ENCODE assay signal across 8 mouse cellular contexts in the genomic region with DNA sequence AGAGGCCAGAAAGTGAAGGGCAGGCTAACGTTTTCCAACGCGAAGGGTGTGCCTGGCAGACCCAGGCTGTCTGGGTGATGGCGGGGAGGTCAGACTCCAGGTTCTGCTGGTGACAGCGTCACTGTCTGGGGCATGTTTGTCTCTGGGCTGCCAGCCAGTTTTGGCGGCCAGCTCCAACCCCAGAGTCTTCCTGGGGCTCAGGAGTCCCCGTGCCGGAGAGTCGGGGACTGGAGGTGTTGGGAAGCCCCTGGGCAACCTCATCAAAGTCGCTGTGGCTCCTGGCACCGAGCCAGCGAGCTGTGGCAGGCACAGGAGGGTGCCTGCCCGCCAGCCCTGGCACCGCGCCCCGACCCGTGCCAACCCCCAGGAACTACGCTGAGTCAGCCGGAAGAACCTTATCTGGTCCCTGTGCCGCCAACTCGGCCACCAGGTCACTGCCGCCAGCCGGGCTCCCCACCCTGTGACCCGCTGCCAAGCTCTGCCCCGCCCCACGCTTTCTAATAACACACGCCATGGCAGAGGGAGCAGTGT. TPM values are rescaled to one million over a fixed set of nuclear protein-coding genes. Genes with fewer than 3 reads are reported as not detected.
DNase-seq lines count a peak whose midpoint lies in the region; ATAC-seq and TF ChIP-seq lines count a peak whose summit lies in the region.

No protein-coding gene starts in this region.

- TF ChIP-seq CTCF in layer of hippocampus, adult 2 months (conservative IDR thresholded peaks at IDR 0.05): no peak

- DNase-seq in layer of hippocampus, adult 2 months (ENCODE audit: low spot score in 2 of 2): no peak
- DNase-seq in layer of hippocampus, postnatal 36 days: no peak
- DNase-seq in gastrocnemius, postnatal 4 days (ENCODE audit: low spot score in 2 of 2): peak; percentile 51 to 65
- DNase-seq in kidney, adult 11 months: peak; percentile 83
- DNase-seq in spleen, adult 18-20 months: peak; percentile 78 to 82
- DNase-seq in layer of hippocampus, adult 11-12 months (ENCODE audit: low spot score): no peak

- H3K27me3 ChIP-seq in lung, embryonic 16.5 days (ENCODE audit: control insufficient read depth, insufficient read depth, low read depth, low read length): no peaks in the 10 kb centered on the region

- H3K36me3 ChIP-seq in lung, embryonic 16.5 days (ENCODE audit: control insufficient read depth, insufficient read depth, low read length): peaks cover 4% of the 10 kb centered on the region; the same call in 1 of the 2 replicates

- no peaks in the 10 kb centered on the region for H3K9me3 ChIP-seq in lung, embryonic 16.5 days (ENCODE audit: control insufficient read depth, low read length)

- peak overlapping the region; percentile 24; the same call in 1 of the 2 replicates for H3K4me3 ChIP-seq in layer of hippocampus, adult 2 months
- H3K4me3 ChIP-seq in brown adipose tissue, adult 24 weeks (ENCODE audit: insufficient read depth, low read depth, low read length): peak overlapping the region; percentile 19; the same call in 1 of the 2 replicates
- H3K4me3 ChIP-seq in lung, embryonic 16.5 days (ENCODE audit: low read length): peak overlapping the region; percentile 20

- no peak overlapping the region for H3K27ac ChIP-seq in layer of hippocampus, adult 2 months
- no peak overlapping the region for H3K27ac ChIP-seq in brown adipose tissue, adult 24 weeks (replicated peaks; ENCODE audit: low read depth, low read length)
- peak overlapping the region; percentile 86 for H3K27ac ChIP-seq in lung, embryonic 16.5 days (ENCODE audit: low read length)

- ATAC-seq in lung, embryonic 16.5 days (ENCODE audit: low read depth): peak; percentile 34

- WGBS in lung, embryonic 16.5 days: 24% methylated on average over 24 of the region's 27 CpGs

- peaks cover 38% of the 10 kb centered on the region for H3K4me1 ChIP-seq in brown adipose tissue, adult 24 weeks (ENCODE audit: control insufficient read depth, insufficient read depth, insufficient read length, low read length)
- H3K4me1 ChIP-seq in lung, embryonic 16.5 days (replicated peaks; ENCODE audit: control insufficient read depth, insufficient read depth, low read length): peaks cover 66% of the 10 kb centered on the region

- peak overlapping the region; percentile 46 for H3K4me2 ChIP-seq in lung, embryonic 16.5 days (ENCODE audit: low read depth, low read length)

- peak overlapping the region; percentile 50 for H3K9ac ChIP-seq in lung, embryonic 16.5 days (ENCODE audit: low read length)

RNA-seq across cellular contexts. Expression of gene Arid3a, which starts 10.1 kb away (rescaled TPM):
- 1 to 10 TPM; 7.5 to 8.5 TPM for total RNA-seq in layer of hippocampus, adult 2 months (2021)
- total RNA-seq in layer of hippocampus, postnatal 36 days (2021): 1 to 10 TPM; 4.8 to 5.1 TPM
- 1.3 and 2.9 TPM in 2 replicates for polyA plus RNA-seq in brown adipose tissue, adult 24 weeks (2012; ENCODE audit: insufficient read depth, insufficient read length, missing spikeins)
- total RNA-seq in gastrocnemius, postnatal 4 days (2021): 1 to 10 TPM; 4.5 to 4.9 TPM
- polyA plus RNA-seq in lung, embryonic 16.5 days (2015; fragmentation: Nextera tagmentation; extraction: Ambion mirVana): 4.1 and 4.8 TPM in 2 replicates

RNA-seq across cellular contexts. Expression of gene R3hdm4, which starts 16.0 kb away (rescaled TPM):
- 100 to 1,000 TPM; 365 to 385 TPM for total RNA-seq in layer of hippocampus, adult 2 months (2021)
- total RNA-seq in layer of hippocampus, postnatal 36 days (2021): 100 to 1,000 TPM; 397 to 399 TPM
- polyA plus RNA-seq in brown adipose tissue, adult 24 weeks (2012; ENCODE audit: insufficient read depth, insufficient read length, missing spikeins): 55.0 and 60.7 TPM in 2 replicates
- 100 to 1,000 TPM in 1 of 2 experiments, 10 to 100 TPM in 1; 97.9 to 102 TPM for total RNA-seq in gastrocnemius, postnatal 4 days (2021)
- 151 and 155 TPM in 2 replicates for polyA plus RNA-seq in lung, embryonic 16.5 days (2015; fragmentation: Nextera tagmentation; extraction: Ambion mirVana)

RNA-seq across cellular contexts. Expression of gene Kiss1r, which starts 20.2 kb away (rescaled TPM):
- 1 to 10 TPM; 5.6 to 7.1 TPM for total RNA-seq in layer of hippocampus, adult 2 months (2021)
- 1 to 10 TPM; 6.4 to 6.8 TPM for total RNA-seq in layer of hippocampus, postnatal 36 days (2021)
- 0.38 and 0.63 TPM in 2 replicates for polyA plus RNA-seq in brown adipose tissue, adult 24 weeks (2012; ENCODE audit: insufficient read depth, insufficient read length, missing spikeins)
- total RNA-seq in gastrocnemius, postnatal 4 days (2021): under 1 TPM; 0.41 to 0.56 TPM
- 1.0 and 1.1 TPM in 2 replicates for polyA plus RNA-seq in lung, embryonic 16.5 days (2015; fragmentation: Nextera tagmentation; extraction: Ambion mirVana)

RNA-seq across cellular contexts. Expression of gene Wdr18, which starts 23.0 kb away (rescaled TPM):
- 10 to 100 TPM; 44.8 to 47.0 TPM for total RNA-seq in layer of hippocampus, adult 2 months (2021)
- total RNA-seq in layer of hippocampus, postnatal 36 days (2021): 10 to 100 TPM; 43.2 to 48.2 TPM
- polyA plus RNA-seq in brown adipose tissue, adult 24 weeks (2012; ENCODE audit: insufficient read depth, insufficient read length, missing spikeins): 25.6 and 44.7 TPM in 2 replicates
- total RNA-seq in gastrocnemius, postnatal 4 days (2021): 10 to 100 TPM; 27.7 to 28.3 TPM
- polyA plus RNA-seq in lung, embryonic 16.5 days (2015; fragmentation: Nextera tagmentation; extraction: Ambion mirVana): 76.7 and 83.0 TPM in 2 replicates

RNA-seq across cellular contexts. Expression of gene Gm26602, which starts 26.3 kb away (rescaled TPM):
- not detected for total RNA-seq in layer of hippocampus, adult 2 months (2021)
- total RNA-seq in layer of hippocampus, postnatal 36 days (2021): not detected
- polyA plus RNA-seq in brown adipose tissue, adult 24 weeks (2012; ENCODE audit: insufficient read depth, insufficient read length, missing spikeins): not detected in 2 replicates
- not detected for total RNA-seq in gastrocnemius, postnatal 4 days (2021)
- polyA plus RNA-seq in lung, embryonic 16.5 days (2015; fragmentation: Nextera tagmentation; extraction: Ambion mirVana): 12.8 TPM in 1 of 2 replicates, not detected in the other

Comparison
In these comparisons a context has a peak if more than half of its experiments do, and no peak if none do; other contexts are left out.
1. DNase-seq: peak in gastrocnemius, postnatal 4 days (2 of 2), kidney, adult 11 months (single experiment) and spleen, adult 18-20 months (2 of 2); none in layer of hippocampus, adult 2 months (0 of 2), layer of hippocampus, postnatal 36 days (0 of 2) and layer of hippocampus, adult 11-12 months (single experiment).
2. RNA of gene Kiss1r, which starts 20.2 kb away (total RNA-seq): 5.6 to 7.1 TPM in layer of hippocampus, adult 2 months and 6.4 to 6.8 TPM in layer of hippocampus, postnatal 36 days; 0.41 to 0.56 TPM in gastrocnemius, postnatal 4 days; every median in the first group is over 4 times any median in the second.
3. Peak in every context shown above with its lines, with median percentiles within 50 percentile points of each other: H3K4me3 ChIP-seq.